Mouse (Mus musculus): ENCODE data around the gene Gli1.

DNA sequence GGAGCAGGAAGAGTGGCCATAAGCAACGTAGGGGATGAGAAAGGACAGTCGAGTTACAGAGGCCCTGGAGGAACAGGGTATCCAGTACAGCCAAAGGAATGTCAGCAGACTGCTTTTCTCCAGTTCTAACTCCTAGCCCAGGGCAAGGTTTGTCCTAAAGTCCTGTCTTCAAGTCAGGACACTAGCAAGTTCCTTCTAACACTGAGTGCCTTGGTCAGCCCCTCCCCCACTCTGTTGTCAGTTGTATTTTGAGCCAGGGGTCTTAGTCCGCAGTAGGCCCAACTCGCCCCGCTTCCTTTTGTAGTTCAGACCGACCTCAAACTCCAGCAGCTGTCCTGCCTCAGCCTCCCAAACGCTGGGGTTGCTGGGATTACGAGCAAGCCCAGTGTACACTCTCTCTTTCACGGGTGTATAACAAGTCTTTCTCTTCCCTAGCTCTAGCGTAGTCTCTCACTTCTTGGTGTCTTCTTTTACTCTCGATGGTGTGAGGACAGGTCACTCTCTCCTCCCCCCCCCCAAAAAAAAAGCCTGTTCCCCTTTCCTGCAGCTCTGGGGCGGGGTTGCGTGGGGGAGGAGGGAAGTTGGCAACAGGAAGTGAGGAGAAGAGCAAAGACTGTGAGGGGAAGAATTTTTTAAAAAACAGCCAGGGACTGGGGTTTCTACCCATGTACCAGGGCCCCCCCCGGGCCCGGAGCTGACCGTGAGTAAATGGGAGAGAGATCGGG, 18.5 kb downstream of the Gli1 start:
- TF ChIP-seq POLR2A (IDR thresholded peaks at IDR 0.05; ENCODE audit: insufficient read length, low read depth) (no peak), TCF12 (IDR thresholded peaks at IDR 0.05; ENCODE audit: insufficient read depth, poor library complexity, severe bottlenecking) (no peak), CEBPB (IDR thresholded peaks at IDR 0.05; ENCODE audit: insufficient read depth, poor library complexity, severe bottlenecking) (no peak)

Measured in myocyte (in vitro differentiated cells).